Mouse (Mus musculus): Measurements from ENCODE around the gene D10Jhu81e. TPM values are rescaled to one million over a fixed set of nuclear protein-coding genes. Genes with fewer than 3 reads are reported as not detected.
"Not testable (repeated sequence)": the region's sequence is repeated elsewhere in the genome, so short reads cannot be mapped to it uniquely, and the experiment has no call there.

The D10Jhu81e gene
- polyA plus RNA-seq, 2 experiments from 2014 or later, result 7.5 to 42.9 TPM

- no peak for ATAC-seq
Measured at GRCm38 (mm10) chr10:78129423-78129822, 40.2 kb downstream of the D10Jhu81e start.

GRCm38 (mm10) chr10:78128647-78129046 is 40.9 kb downstream of the D10Jhu81e start:
- ATAC-seq, result no peak

GRCm38 (mm10) chr10:78127931-78128330 is 41.7 kb downstream of the D10Jhu81e start:
- ATAC-seq, result no peak

- ATAC-seq, result no peak
Measured at GRCm38 (mm10) chr10:78127046-78127870, 42.3 kb downstream of the D10Jhu81e start.

GRCm38 (mm10) chr10:78126311-78126710 is 43.3 kb downstream of the D10Jhu81e start:
- ATAC-seq, result no peak

GRCm38 (mm10) chr10:78125061-78125460 is 44.5 kb downstream of the D10Jhu81e start:
- ATAC-seq, result not testable (repeated sequence)

GRCm38 (mm10) chr10:78124137-78124536 is 45.4 kb downstream of the D10Jhu81e start:
- not testable (repeated sequence) for ATAC-seq

- no peak for ATAC-seq
Measured at GRCm38 (mm10) chr10:78119422-78119821, 50.2 kb downstream of the D10Jhu81e start.

- no peak for ATAC-seq
Measured at GRCm38 (mm10) chr10:78115153-78115552, 54.4 kb downstream of the D10Jhu81e start.

- ATAC-seq, result no peak
Measured at GRCm38 (mm10) chr10:78114521-78115092, 55.0 kb downstream of the D10Jhu81e start.

Other genes starting within 250 kb of the D10Jhu81e start
- gene Trpm2, start 199.2 kb downstream of the D10Jhu81e start, polyA plus RNA-seq (2017; shearing (Covaris generic)), result 1 to 10 TPM in 1 of 2 experiments, not detected in 1; 1.2 TPM
- gene 1810043G02Rik, start 191.3 kb downstream of the D10Jhu81e start, polyA plus RNA-seq (2017; shearing (Covaris generic)), result 10 to 100 TPM in 1 of 2 experiments, 1 to 10 TPM in 1; 5.4 to 13.8 TPM
- 100 to 1,000 TPM in 1 of 2 experiments, 10 to 100 TPM in 1; 60.6 to 118 TPM for gene Pfkl, start 159.7 kb downstream of the D10Jhu81e start, polyA plus RNA-seq (2017; shearing (Covaris generic))
- not detected for gene Dnmt3l, start 127.8 kb downstream of the D10Jhu81e start, polyA plus RNA-seq (2017; shearing (Covaris generic))
- under 1 TPM in 1 of 2 experiments, not detected in 1; 0.33 TPM for gene Aire, start 126.2 kb downstream of the D10Jhu81e start, polyA plus RNA-seq (2017; shearing (Covaris generic))
- gene Icosl, start 100.5 kb downstream of the D10Jhu81e start, polyA plus RNA-seq (2017; shearing (Covaris generic)), result 10 to 100 TPM in 1 of 2 experiments, 1 to 10 TPM in 1; 8.8 to 19.3 TPM
- gene Pwp2, start 15.4 kb upstream of the D10Jhu81e start, polyA plus RNA-seq (2017; shearing (Covaris generic)), result 10 to 100 TPM; 13.4 to 29.5 TPM
- 1 to 10 TPM; 4.9 to 9.0 TPM for gene Trappc10, start 74.9 kb upstream of the D10Jhu81e start, polyA plus RNA-seq (2017; shearing (Covaris generic))
- gene Agpat3, start 182.7 kb upstream of the D10Jhu81e start, polyA plus RNA-seq (2017; shearing (Covaris generic)), result 100 to 1,000 TPM in 1 of 2 experiments, 10 to 100 TPM in 1; 94.4 to 115 TPM
- 100 to 1,000 TPM; 107 to 148 TPM for gene Rrp1, start 243.3 kb upstream of the D10Jhu81e start, polyA plus RNA-seq (2017; shearing (Covaris generic))

All from CD4-positive, CD25-positive, alpha-beta regulatory T cell, adult 4 months (primary cell).